Mouse (Mus musculus): ENCODE measurements around the gene Iars.
"Not testable (repeated sequence)": the region's sequence is repeated elsewhere in the genome, so short reads cannot be mapped to it uniquely, and the experiment has no call there.

Iars gene

DNA sequence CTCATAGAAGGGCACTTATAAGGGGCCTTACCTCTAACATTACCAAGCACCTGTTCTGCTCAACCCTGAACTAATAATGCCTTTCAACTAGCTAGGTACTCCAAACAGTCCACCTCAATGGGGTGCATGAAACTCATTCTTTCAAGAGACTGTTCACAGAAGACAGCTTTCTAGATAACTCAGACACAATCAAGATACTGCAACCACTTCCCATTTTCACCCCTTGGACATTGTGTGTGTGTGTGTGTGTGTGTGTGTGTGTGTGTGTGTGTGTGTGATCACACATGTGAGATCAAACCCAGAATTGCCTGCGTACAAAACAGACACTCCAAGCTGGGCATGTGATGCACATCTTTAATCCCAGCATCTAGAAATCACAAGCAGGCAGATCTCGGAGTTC lies 56.1 kb downstream of the Iars start:
- no peak for DNase-seq

DNA sequence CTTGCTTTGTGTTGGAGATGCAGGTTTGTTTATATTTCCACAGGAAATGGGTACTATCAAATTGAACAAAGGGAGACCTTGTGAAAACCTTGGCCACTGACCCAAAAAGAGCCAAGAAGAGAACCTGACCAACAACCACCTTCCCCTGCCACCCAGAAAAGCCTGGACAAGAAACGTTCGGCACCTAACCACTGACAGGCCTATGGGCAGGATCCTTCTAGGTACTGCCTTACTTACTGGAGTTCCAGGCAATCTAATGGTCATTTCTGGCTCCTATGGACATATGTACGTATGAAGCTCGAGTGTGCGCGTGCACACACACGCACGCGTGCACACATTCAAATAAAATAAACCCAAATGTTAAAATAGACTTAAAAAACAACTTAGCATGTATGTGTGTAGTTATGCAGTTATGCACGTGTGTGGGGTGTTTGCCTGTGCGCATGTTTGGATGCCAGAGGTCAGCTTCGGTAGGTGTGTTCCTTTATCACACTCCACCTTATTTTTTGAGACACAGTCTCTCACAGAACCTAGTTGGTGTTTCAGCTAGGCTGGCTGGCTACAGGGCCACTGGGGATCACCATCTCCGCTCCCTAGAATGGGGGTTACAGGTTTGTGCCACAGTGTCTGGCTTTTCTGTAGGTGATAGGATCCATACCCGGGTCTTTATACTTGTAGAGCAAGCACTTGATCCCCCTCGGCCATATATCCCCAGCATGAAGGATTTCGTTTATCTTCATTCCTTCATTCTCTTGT lies 59.6 kb downstream of the Iars start:
- no peak for DNase-seq

DNA sequence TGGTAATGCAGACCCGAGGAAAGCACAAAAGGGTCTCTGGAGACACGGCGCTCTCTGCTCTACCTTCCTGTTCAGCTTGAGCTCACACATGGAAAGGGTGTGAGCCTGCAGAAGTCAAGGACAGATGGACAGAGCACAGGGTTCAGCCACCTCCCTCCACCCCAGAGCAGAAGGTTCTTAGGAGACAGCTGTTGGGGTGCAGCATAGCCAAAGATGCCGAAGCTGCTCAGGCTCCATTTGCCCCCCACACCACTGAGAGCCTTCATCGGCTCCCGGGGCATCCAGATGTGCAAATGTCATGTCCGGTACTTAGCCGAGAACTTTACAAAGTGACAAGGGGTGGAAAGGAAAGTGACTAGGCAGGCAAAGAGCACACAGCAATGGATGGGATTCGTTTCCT lies 74.7 kb downstream of the Iars start:
- DNase-seq: no peak

DNA sequence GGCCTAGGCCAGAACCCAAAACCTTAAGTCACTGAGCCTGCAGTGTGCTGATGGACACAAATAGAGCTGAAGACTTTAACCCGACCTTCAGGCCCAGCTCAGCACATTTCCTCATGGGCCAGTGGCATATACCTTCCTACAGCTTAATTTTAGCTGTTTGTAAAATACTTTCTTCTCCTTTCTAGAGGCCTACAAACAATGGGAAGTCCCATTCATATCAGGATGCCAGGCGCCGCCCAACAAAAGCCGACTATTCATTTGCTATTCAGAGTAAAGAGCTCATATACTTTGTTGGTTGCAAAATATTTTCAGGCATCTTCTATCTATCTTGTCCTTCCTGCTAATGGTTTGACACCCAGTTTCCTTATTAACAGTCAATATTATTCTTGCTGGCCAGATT lies 76.1 kb downstream of the Iars start:
- no peak for DNase-seq

DNA sequence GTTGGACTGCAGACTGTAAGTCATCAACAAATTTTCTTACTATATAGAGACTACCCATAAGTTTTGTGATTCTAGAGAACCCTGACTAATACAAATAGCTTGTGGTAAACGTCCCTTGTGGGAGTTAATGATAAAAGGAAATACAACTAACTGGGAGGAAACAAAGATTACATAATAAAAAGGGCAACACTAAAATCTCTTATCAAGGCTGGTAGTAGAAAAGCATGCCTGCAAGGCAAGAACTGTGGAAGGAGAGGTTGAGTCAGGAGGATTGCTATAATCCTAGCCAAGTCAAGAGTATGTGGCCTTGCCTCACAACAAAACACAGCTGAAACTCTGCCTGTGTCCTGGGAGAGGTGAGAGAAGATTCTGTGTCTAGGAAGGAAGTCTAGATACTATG lies 78.8 kb downstream of the Iars start:
- no peak for DNase-seq

DNA sequence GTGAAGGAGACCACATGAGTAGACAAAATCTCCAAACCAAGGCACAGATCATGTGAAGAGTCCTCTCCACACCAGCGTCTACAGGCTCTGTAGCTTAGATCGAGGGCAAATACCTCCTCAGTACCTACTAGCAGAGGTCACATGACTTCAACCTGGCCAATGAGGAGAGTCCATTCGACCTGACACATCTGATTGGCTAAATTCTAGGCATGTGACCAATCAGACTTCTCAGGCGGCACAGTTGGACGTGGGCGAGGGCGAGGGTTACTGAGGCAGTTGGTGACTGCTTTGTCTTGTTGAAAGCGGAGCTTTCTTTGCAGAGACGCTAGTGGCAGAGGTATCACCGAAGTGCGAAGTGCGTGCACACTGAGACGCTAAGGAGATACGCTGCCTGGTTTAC lies 80.3 kb downstream of the Iars start:
- no peak for DNase-seq

DNA sequence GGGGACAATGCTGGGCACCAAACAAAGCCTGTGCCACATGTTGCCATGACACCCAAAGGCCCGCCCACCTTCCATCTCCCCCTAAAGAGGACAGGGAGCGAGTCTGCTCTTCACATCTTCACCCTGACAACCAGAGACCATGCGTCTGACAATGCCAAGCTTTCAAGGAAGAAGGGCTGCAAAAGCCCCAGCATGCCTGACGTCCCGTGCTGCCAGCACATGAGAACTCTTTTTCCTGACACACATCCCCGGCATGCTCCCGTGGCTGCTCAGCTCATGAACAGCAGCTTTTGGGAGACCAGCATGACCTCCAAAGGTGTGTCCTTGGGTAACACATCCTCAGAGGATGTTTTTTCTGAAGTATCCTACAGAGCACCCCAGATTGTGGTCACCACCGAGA lies 83.4 kb downstream of the Iars start:
- DNase-seq: no peak

DNA sequence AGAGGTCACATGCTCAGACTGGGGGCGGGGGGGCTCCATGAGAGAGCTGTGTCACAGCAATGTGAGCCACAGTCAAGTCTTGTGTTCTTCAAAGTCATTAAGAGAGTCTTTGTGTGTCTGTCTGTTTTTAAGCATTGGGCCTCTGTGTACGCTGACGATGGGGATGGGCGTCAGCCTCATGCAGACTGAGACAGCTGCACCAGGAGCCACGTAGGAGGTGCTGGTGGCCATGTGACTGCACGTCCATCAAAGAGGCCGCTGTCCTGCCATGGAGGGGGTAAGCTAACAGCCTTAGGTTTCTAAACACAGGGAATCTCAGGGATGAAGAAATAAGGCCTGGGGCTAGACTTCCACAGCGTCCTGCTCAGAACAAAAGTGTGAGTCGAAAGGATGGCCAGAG lies 84.4 kb downstream of the Iars start:
- DNase-seq: no peak

DNA sequence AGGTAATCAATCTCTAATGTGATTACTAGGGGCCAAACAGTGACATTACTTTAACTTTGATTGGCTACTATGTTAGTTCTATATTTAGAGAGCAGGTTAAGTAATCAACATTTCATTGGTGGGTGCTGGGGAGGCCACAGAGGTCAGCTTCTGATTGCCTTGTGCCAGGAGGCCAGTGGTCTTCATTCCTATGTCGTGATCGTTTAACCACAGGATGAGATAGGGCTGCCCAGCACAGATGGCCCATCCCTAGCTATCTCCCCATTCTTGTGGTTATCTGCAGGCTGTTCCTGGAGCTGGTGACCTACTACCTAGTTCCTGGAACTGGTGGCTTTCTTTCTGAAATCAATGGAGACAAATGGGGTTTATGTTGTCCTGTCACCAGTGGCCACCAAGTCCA lies 86.1 kb downstream of the Iars start:
- DNase-seq: no peak

DNA sequence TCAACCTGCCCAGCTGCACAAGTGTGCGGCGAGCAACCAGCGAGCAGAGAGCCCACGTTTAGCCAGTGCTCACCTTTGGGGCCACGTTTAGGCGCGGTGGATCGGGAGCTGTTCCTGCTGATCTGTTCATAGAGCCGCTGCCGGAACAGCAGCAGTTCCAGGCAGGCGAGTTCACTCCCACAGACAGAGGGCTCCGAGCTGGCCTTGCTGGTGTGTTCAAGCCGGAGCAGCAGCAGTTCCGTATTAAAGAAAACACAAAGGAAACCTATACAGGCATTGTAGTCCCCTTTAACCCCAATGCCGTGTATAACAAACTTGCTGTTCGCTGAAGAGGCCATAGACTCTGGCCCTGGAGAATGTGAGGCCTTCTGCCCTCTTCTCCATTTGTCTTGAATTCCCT lies 87.2 kb downstream of the Iars start:
- DNase-seq: no peak

DNA sequence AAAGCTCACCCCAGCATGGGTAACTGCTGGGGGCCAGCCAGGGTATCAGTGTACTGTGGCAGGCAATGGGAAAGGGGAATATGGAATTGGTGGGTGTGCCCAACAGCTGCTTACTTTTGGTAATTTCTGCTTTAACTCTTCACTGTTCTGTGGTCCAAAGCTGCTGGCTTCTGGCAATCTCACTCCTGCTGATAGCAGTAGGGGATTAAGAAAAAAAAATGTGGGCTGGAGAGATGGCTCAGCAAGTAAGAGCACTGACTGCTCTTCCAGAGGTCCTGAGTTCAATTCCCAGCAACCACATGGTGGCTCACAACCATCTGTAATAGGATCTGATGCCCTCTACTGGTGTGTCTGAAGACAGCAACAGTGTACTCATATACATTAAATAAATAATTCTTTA lies 89.6 kb downstream of the Iars start:
- not testable (repeated sequence) for DNase-seq
